Comparison of ENCODE assay signal across 17 mouse cellular contexts in the genomic region with DNA sequence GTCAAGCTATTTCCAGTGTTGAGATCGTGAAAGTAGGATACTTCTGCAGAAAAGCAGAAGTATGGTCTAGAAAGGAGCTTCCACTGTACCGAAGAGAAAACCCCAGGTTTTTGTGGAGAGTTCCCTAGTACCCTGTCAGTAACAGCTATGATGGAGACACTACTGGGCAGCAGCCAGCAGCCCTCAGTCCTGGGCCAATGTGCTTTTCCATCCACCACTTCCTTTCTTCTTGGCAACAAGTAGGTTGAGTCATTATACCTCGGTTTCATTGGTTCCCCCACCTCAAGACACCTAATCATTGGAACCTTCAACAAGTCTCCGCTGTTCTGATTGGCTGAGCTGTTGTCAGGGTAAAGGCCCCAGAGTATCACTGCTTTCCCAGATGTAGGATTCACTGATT.
"Had no signal": no experiment of that assay in that cellular context is flagged by ENCODE, and none has a peak within 500 bp of the region (broad histone marks: within the 10 kb centered on the region; RNA-seq: fewer than 3 reads in every experiment).

No protein-coding gene starts in this region.

- H3K27ac ChIP-seq: kidney, postnatal 0 days; limb, embryonic 12.5 days; liver, embryonic 14.5 days; macrophage; neural tube, embryonic 13.5 days had no signal

- DNase-seq: kidney, adult 8-10 months; kidney, postnatal 4 days; layer of hippocampus, postnatal 36 days; lung, adult 2 months; lung, postnatal 14 days; midbrain, embryonic 14.5 days; retina, postnatal 1 day; right cerebral cortex, postnatal 4 days; spleen, adult 18-20 months; thymus, adult 18-20 months; thymus, postnatal 14 days had no signal

- H3K27me3 ChIP-seq: limb, embryonic 12.5 days; neural tube, embryonic 13.5 days had no signal

- H3K9ac ChIP-seq: limb, embryonic 12.5 days; liver, embryonic 14.5 days; neural tube, embryonic 13.5 days had no signal

- H3K36me3 ChIP-seq: limb, embryonic 12.5 days; neural tube, embryonic 13.5 days had no signal

- H3K4me1 ChIP-seq: limb, embryonic 12.5 days; neural tube, embryonic 13.5 days had no signal

- ATAC-seq: intestine, postnatal 0 days had no signal

- H3K4me2 ChIP-seq: limb, embryonic 12.5 days; neural tube, embryonic 13.5 days had no signal

- H3K4me3 ChIP-seq: limb, embryonic 12.5 days; neural tube, embryonic 13.5 days had no signal

- H3K9me3 ChIP-seq: limb, embryonic 12.5 days; neural tube, embryonic 13.5 days had no signal
